Mouse (Mus musculus): ENCODE measurements at regions not wholly inside any gene's neighbourhood (a gene's known extent, or its start where the extent isn't known, plus 50 kb on each side); places are given as distances from the start of the nearest gene placed in this dataset.
A peak's percentile ranks its signal among the peaks of the same experiment; 100 is the strongest.

DNA sequence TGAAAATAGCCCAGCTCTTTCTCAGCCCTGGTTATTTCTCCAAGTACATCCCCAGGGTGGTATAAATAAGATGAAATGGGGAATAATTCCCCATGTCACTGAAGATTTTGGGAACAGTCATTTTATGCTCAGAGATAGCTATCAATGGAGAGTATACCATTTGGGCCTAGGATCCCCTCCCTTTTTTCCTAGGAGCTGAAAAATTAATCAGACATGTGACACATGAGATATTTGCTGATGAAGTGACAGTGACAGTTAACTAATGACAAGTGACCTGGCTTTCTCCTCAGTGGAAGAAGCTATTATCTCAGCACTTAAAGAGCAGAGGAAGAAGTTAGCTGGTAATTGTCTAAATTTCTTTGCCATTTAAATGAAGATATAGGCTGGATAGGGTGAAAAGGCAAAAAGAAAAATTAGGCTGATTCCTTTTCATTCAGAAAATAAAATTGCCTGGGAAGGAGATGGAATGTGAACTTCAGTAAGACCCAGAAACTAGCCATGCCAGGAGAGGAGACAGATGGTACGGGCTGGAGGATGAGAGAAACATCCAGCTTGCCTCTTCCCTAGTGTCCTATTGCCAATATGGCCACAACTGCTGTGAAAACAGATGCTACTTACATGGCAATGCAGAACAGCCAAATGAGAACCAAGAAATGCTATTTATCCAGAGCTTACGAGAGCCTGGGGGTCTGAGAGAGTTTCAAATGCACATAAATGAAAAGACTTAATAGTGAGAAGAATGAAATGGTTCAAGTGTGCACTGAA, 376.1 kb upstream of the Gm11114 start:
- DNase-seq: peak; percentile 3

DNA sequence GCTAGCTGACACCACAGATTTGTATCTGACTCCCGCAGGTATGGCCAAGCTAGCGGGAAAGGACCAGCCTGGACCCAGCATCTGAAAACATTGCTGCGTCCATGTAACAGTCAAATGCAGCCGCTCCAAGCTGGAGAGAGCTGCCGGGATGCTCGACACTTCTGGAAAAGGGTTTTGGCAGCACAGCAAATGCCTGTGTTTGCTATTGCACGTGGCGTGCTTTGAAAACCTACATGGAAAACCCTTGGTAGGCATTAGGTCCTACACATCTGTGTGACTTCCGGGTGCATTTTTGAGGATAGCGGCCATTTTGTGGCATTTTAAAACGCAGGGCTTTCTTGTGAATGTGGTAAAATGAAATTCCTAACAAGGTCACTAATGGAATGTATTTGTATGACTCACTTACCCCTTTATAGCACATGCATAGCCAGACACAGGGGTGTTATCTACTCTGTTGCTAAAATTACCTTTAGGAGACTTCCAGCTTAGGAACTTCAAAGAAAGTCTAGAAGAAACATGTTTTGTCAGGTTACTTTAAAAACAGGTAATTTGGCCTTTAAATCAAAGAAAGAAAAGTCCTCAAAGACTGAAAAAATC, 345.9 kb upstream of the Gm11114 start:
- no peak for DNase-seq

GRCm38 (mm10) chr9:84969975-84970608, 342.5 kb upstream of the Gm11114 start:
- DNase-seq: no peak

GRCm38 (mm10) chr9:84977470-84977869, 335.1 kb upstream of the Gm11114 start:
- no peak for DNase-seq

- DNase-seq: no peak
Observed at GRCm38 (mm10) chr9:85003414-85003813, 309.2 kb upstream of the Gm11114 start.

DNA sequence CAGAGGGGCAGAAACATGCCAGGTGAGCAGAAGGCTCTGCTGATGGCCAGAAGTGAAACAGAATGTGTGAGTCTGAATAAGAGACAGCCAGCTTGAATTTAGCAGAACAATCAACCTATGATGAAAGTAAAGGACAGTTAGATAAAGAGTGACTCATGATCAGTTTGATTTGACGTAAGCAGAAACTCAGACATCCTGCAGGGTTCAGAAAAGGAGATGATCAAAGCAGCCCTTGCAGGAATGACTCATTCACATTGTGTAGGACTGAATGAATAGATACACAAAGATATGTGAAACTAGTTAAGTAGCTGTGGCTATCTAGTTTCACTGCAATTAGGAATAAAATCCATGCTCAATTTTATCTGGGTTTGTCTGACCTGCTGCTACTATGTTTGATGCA, 301.2 kb upstream of the Gm11114 start:
- no peak for DNase-seq

- DNase-seq: no peak
Observed at GRCm38 (mm10) chr9:85048112-85048978, 264.2 kb upstream of the Gm11114 start.

DNA sequence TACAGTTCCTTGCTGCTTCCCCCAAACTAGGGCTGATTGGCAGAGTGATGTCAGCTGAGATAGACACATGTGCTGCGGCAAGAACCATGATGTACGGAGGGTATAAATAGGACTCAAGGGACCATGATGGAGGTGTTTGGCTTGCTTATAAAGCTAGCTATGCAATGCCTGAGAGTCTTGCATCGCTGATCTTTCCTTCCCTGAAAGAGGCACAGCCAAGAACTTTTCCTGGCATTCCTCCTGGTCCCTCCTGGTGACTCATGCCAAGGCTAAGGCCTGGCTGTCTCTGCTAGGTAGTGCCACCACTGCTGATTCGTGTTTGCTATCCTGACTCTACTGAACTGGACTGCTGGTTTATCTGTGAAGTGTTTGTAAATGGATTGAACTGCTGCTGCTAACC, 260.0 kb upstream of the Gm11114 start:
- DNase-seq: no peak

- DNase-seq: no peak
Observed at GRCm38 (mm10) chr9:85079975-85080374, 232.6 kb upstream of the Gm11114 start.

DNA sequence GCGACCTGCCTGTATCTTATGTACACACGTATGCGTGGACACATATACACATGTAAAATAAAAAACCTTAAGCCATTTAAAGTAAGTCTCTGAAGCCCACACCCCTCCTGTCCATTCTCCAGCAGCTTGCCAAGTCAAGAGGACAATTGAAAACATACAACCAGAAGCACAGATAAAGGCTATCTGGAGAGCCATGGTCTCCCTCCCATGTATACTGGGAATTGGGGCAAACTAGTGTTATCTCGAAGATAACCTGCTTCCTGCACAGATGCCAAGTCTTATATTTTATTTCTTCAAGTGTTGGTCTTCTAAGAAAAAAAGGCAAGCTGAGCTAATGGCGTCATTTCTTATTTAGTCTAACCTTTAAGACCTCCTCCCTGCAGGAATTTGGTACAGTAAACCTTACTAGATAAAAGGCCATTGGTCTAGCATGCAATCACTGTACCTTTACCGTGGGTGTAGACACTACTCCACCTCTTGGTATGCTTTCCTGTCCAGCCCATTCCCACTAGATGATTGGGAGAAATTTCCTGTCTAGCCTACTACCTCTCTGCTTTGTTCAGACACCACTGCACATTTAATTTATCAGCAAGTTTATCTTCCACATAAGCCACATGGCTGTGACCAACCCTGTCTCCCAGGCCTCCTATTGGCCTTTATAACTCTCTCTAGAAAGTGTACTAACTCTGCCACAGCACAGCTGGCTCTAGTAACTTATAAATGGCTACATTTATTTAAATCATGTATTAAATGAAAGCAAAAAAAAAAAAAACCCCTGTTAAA, 223.8 kb upstream of the Gm11114 start:
- DNase-seq: no peak

- DNase-seq: peak; percentile 42
Observed at GRCm38 (mm10) chr9:85090297-85090696, 222.3 kb upstream of the Gm11114 start.

DNA sequence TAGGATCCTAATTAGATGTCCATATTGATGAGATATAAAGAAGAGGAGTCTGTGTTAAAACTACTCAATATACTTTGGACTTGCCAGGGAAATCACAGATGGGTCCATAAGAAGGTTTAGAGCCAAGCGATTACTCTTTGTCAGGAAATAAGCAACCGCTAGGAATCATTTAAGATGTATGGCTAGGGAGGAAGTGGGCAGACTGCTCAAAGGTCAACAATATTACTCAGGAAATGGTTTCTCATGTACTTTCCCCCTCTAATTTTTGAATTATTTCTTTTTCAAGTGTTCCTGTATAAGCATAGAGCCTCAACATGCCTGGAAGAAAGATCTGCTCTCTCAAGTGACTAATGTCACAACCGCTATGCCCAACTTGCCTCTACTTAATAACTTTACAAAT, 217.3 kb upstream of the Gm11114 start:
- DNase-seq: no peak

- no peak for DNase-seq
Observed at GRCm38 (mm10) chr9:85096520-85096919, 216.1 kb upstream of the Gm11114 start.

GRCm38 (mm10) chr9:85112928-85113327, 199.6 kb upstream of the Gm11114 start:
- no peak for DNase-seq

DNA sequence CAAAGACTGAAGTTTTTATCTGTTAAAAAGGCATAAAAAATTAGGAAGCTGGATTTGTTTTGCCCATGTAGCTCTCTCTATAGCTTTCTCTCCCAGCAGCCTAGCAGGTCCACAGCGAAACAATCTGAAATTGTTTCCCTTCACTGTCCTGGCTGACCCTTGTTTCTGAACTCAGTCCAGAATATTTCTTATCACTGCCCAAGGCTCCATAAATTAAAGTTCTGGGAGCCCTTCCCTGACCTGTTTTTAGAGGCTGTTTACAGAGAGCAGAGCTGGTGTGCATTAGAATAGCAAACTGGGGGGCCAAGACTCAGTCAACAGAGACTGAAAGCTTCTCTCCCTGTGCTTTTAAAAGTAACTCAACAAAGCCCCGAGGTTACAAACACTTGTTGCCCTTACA, 198.3 kb upstream of the Gm11114 start:
- no peak for DNase-seq

DNA sequence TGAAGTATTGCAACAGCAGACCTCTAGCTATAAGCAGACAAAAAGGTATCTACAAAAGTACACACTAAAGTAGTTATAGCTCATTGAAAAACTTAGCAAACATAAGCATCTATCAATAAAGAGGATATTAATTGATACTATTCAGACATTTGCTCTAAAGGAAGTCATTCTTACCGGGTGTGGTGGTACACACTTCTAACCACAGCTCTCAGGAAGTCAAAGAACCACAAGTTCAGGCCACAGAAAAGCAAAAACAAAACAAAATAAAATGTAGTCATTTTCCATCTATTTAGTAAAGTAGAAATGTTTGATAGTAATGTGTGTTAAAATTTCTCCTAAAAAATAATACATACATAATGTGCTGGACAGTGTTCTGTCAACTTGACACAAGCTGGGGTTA, 192.5 kb upstream of the Gm11114 start:
- DNase-seq: no peak

GRCm38 (mm10) chr9:85121059-85121458, 191.5 kb upstream of the Gm11114 start:
- no peak for DNase-seq

DNA sequence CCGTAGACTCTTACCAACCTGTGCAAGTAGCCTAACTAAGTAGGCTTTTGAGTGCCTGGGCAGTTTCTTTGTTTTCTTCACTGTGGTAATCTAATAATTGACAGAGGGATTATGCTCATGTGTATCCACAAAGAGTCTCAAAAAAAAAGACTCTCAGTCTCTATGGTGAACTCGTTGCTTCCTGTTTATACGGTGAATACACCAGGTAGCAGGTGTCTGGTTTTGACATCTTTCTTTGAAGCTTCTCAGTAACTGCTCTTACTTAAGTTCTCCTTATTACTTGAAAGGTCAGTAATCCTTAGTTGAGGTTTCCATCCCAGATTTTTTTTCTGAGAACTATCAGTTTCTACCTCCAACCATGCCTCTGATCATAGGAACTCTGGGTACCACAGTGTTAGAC, 188.9 kb upstream of the Gm11114 start:
- no peak for DNase-seq

DNA sequence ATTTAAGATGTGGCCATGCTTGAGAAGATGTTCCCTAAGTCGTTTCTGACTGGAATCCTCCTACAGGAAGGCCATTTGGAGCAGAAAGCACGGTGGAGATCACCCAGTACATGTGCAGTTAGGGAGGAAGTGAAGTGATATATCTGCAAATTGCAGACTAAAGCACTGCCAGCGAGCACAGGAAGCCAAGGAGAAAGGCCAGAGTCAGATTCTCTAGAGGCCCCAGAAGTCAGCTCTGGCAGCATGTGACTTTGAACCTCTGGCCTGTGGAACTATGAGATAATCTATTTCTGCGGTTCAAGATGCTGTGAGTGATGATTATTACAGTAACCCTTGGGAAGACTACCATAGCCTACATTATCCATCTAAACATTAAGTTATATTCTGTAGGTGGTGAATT, 186.8 kb upstream of the Gm11114 start:
- DNase-seq: no peak

- no peak for DNase-seq
Observed at GRCm38 (mm10) chr9:85126541-85126940, 186.0 kb upstream of the Gm11114 start.

- DNase-seq: no peak
Observed at GRCm38 (mm10) chr9:85127107-85127506, 185.5 kb upstream of the Gm11114 start.

DNA sequence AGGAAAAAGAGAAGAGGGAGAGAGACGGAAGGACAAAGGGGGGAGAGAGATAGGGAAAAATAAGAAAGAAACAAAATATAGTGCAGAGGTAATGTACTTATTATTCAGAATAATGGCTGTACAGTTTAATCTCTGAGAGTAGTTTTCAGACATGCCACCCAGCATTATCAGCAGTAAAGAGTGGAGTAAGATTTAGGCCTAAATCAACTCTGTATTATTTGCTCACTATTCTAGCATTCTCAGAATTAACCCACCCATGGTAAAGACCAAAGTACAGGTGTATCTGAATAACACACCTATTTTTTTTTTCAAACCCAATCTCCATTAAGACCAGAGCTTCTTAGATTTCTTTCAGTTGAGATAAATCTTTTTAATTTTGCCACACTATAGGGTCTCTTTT, 177.7 kb upstream of the Gm11114 start:
- DNase-seq: no peak

Measured in layer of hippocampus, adult 9-11 months (tissue).